Mouse (Mus musculus) bone marrow, adult 2 months (tissue): ENCODE results near the gene Naxe. TPM values are rescaled to one million over a fixed set of nuclear protein-coding genes. Genes with fewer than 3 reads are reported as not detected.

Source experiments
- H3K27ac ChIP-seq: fragments of 200-500 bp; 2 replicates; pipeline ENCODE4 v1.5.1; 2012; ENCODE audit warnings: low read depth, mild to moderate bottlenecking, control low read depth, inconsistent platforms, low read length; ENCODE audit not compliant: control insufficient read depth, poor library complexity, insufficient read depth
- H3K4me1 ChIP-seq: fragments of 200-500 bp; 2 replicates; pipeline ENCODE4 v1.6.1; 2011; ENCODE audit warnings: low read length; ENCODE audit not compliant: control insufficient read depth, insufficient read depth
- H3K4me3 ChIP-seq: fragments of 200-500 bp; replicated peaks from 2 replicates; pipeline ENCODE3; 2011; ENCODE audit warnings: mild to moderate bottlenecking, low read depth, low read length, control low read depth; ENCODE audit not compliant: control insufficient read depth
- CTCF ChIP-seq: fragments of 200-500 bp; IDR thresholded peaks from 2 replicates; pipeline ENCODE4 v1.5.1; 2011; ENCODE audit warnings: low read length, control low read depth; ENCODE audit not compliant: control insufficient read depth, insufficient read depth
- POLR2A ChIP-seq: fragments of 200-500 bp; IDR thresholded peaks from 2 replicates; pipeline ENCODE4 v1.6.1; 2011; ENCODE audit warnings: low read depth, mild to moderate bottlenecking, control low read depth, low read length, borderline replicate concordance; ENCODE audit not compliant: control insufficient read depth
- WGBS: fragments of 180-500 bp; shearing (Covaris S2); methylation state at CpG from one replicate; pipeline ENCODE4 v1.1.7; 2018; 5-methylcytosine and 5-hydroxymethylcytosine counted together
- polyA plus RNA-seq: library from polyadenylated mRNA; stranded (reverse); fragments of >200 nt; gene quantifications from 2 replicates; pipeline ENCODE4 v1.2.4, GENCODE M21; 2011; ENCODE audit warnings: low replicate concordance; ENCODE audit not compliant: missing spikeins, insufficient read depth, insufficient read length

The Naxe gene
- polyA plus RNA-seq, 1 experiment, result 54.7 TPM

- H3K4me3 ChIP-seq, result no peak overlapping the region
- WGBS, result 44% methylated on average over 1 of the region's 1 CpGs
- H3K27ac ChIP-seq, result no peak overlapping the region
- TF ChIP-seq CTCF, result no peak
- TF ChIP-seq POLR2A, result no peak
- no peaks in the 10 kb centered on the region for H3K4me1 ChIP-seq
Observed at GRCm38 (mm10) chr3:88035561-88036293, 22.6 kb downstream of the Naxe start.

GRCm38 (mm10) chr3:88033506-88033905 lies 24.8 kb downstream of the Naxe start:
- 57% methylated on average over 5 of the region's 5 CpGs for whole genome bisulfite sequencing
- Histone ChIP-seq H3K27ac (no peak overlapping the region), H3K4me1 (no peaks in the 10 kb centered on the region), H3K4me3 (no peak overlapping the region)
- no peak for TF ChIP-seq CTCF
- no peak for TF ChIP-seq POLR2A

GRCm38 (mm10) chr3:88030608-88031395 lies 27.5 kb downstream of the Naxe start:
- Histone ChIP-seq H3K4me1 (no peaks in the 10 kb centered on the region), H3K4me3 (no peak overlapping the region), H3K27ac (no peak overlapping the region)
- TF ChIP-seq CTCF (no peak), POLR2A (no peak)
- WGBS, result 14% methylated on average over 19 of the region's 19 CpGs

GRCm38 (mm10) chr3:88027434-88028186 lies 30.7 kb downstream of the Naxe start, which contains the start of gene Hapln2:
Gene Hapln2, minus strand, starts transcription at chr3:88027583.
- 55% methylated on average over 5 of the region's 5 CpGs for WGBS
- TF ChIP-seq CTCF (0 out of 2 replicates have a peak, but pooled peaks have one; percentile 13), POLR2A (no peak)
- no peak within 1 kb of the TSS for H3K27ac ChIP-seq
- no peaks in the 10 kb centered on the region for H3K4me1 ChIP-seq
- no peak within 1 kb of the TSS for H3K4me3 ChIP-seq

- Histone ChIP-seq H3K4me1 (no peaks in the 10 kb centered on the region; the same call in 1 of the 2 replicates), H3K4me3 (no peak overlapping the region), H3K27ac (no peak overlapping the region)
- 58% methylated on average over 7 of the region's 7 CpGs for whole genome bisulfite sequencing
- TF ChIP-seq POLR2A (no peak), CTCF (no peak)
Observed at GRCm38 (mm10) chr3:88026823-88027222, 31.5 kb downstream of the Naxe start.

- 1% methylated on average over 81 of the region's 81 CpGs for WGBS
- no peak overlapping the region; the same call in 1 of the 2 replicates for H3K27ac ChIP-seq
- H3K4me3 ChIP-seq, result peak overlapping the region; percentile 44
- TF ChIP-seq CTCF (no peak), POLR2A (no peak)
- H3K4me1 ChIP-seq, result no peaks in the 10 kb centered on the region; the same call in 1 of the 2 replicates
Observed at GRCm38 (mm10) chr3:88023192-88024074, 34.9 kb downstream of the Naxe start.

- 3% methylated on average over 66 of the region's 66 CpGs for WGBS
- no peaks in the 10 kb centered on the region; the same call in 1 of the 2 replicates for H3K4me1 ChIP-seq
- H3K27ac ChIP-seq, result no peak overlapping the region; the same call in 1 of the 2 replicates
- TF ChIP-seq POLR2A (no peak), CTCF (no peak)
- peak overlapping the region; percentile 44 for H3K4me3 ChIP-seq
Observed at GRCm38 (mm10) chr3:88022322-88023191, 35.7 kb downstream of the Naxe start.
